Mouse (Mus musculus): ENCODE measurements around the gene Cyp2d11. TPM values are rescaled to one million over a fixed set of nuclear protein-coding genes. Genes with fewer than 3 reads are reported as not detected.

Gene Cyp2d11
- polyA plus RNA-seq, 1 experiment from 2014 or later, result not detected

Small RNAs within 50 kb of the gene (microRNA-seq; reads per million reads assigned to microRNA genes)
- not detected for gene Gm25990
- gene Gm27331, result not detected
- not detected for gene Mir7684

Other genes starting within 250 kb of the Cyp2d11 start
- 136 and 144 TPM in 2 replicates for gene Srebf2, start 246.8 kb downstream of the Cyp2d11 start, polyA plus RNA-seq (2014; fragmentation: Nextera tagmentation; extraction: Ambion mirVana)
- gene Shisa8, start 181.2 kb downstream of the Cyp2d11 start, polyA plus RNA-seq (2014; fragmentation: Nextera tagmentation; extraction: Ambion mirVana), result 0.15 TPM in 2 replicates
- gene Tnfrsf13c, start 169.7 kb downstream of the Cyp2d11 start, polyA plus RNA-seq (2014; fragmentation: Nextera tagmentation; extraction: Ambion mirVana), result 0.11 and 0.15 TPM in 2 replicates
- gene Cenpm, start 149.3 kb downstream of the Cyp2d11 start, polyA plus RNA-seq (2014; fragmentation: Nextera tagmentation; extraction: Ambion mirVana), result 64.9 and 70.3 TPM in 2 replicates
- 0.15 TPM in 1 of 2 replicates, not detected in the other for gene 1500009C09Rik, start 141.6 kb downstream of the Cyp2d11 start, polyA plus RNA-seq (2014; fragmentation: Nextera tagmentation; extraction: Ambion mirVana)
- gene Sept3, start 119.1 kb downstream of the Cyp2d11 start, polyA plus RNA-seq (2014; fragmentation: Nextera tagmentation; extraction: Ambion mirVana), result 16.0 and 18.3 TPM in 2 replicates
- 0.16 and 0.20 TPM in 2 replicates for gene Wbp2nl, start 95.1 kb downstream of the Cyp2d11 start, polyA plus RNA-seq (2014; fragmentation: Nextera tagmentation; extraction: Ambion mirVana)
- gene Naga, start 55.1 kb downstream of the Cyp2d11 start, polyA plus RNA-seq (2014; fragmentation: Nextera tagmentation; extraction: Ambion mirVana), result 59.7 and 61.2 TPM in 2 replicates
- 9.9 and 13.2 TPM in 2 replicates for gene Pheta2, start 55.1 kb downstream of the Cyp2d11 start, polyA plus RNA-seq (2014; fragmentation: Nextera tagmentation; extraction: Ambion mirVana)
- gene Smdt1, start 55.1 kb downstream of the Cyp2d11 start, polyA plus RNA-seq (2014; fragmentation: Nextera tagmentation; extraction: Ambion mirVana), result 260 and 272 TPM in 2 replicates
- gene Ndufa6, start 39.7 kb downstream of the Cyp2d11 start, polyA plus RNA-seq (2014; fragmentation: Nextera tagmentation; extraction: Ambion mirVana), result 426 and 466 TPM in 2 replicates
- 8.4 and 8.5 TPM in 2 replicates for gene Cyp2d22, start 13.8 kb downstream of the Cyp2d11 start, polyA plus RNA-seq (2014; fragmentation: Nextera tagmentation; extraction: Ambion mirVana)
- gene Cyp2d10, start 13.2 kb upstream of the Cyp2d11 start, polyA plus RNA-seq (2014; fragmentation: Nextera tagmentation; extraction: Ambion mirVana), result not detected in 2 replicates
- 0.12 TPM in 1 of 2 replicates, not detected in the other for gene Cyp2d9, start 39.4 kb upstream of the Cyp2d11 start, polyA plus RNA-seq (2014; fragmentation: Nextera tagmentation; extraction: Ambion mirVana)
- not detected in 2 replicates for gene Cyp2d12, start 161.1 kb upstream of the Cyp2d11 start, polyA plus RNA-seq (2014; fragmentation: Nextera tagmentation; extraction: Ambion mirVana)
- not detected in 2 replicates for gene Cyp2d34, start 226.9 kb upstream of the Cyp2d11 start, polyA plus RNA-seq (2014; fragmentation: Nextera tagmentation; extraction: Ambion mirVana)

All from intestine, embryonic 14.5 days (tissue).